16 mouse cellular contexts compared by ENCODE assay signal in the genomic region with DNA sequence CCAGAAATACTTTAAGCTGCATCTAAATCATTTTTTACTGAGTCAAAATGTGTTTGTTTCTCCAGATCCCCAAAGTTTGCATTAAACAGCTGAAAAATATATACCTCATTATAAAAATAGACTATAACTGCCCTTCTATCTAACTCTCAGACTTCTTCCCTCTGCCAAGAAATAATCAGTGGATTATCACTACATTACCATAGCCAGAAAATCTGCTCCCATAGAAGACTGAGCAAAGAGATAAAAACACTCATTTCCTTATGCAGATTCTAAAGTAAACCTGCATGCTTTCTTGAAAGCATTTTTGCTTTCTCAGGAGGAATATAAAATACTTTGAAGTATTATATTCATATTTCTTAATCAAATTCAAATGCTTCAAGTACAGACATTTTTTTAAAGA.
"Had no signal": no experiment of that assay in that cellular context is flagged by ENCODE, and none has a peak within 500 bp of the region (broad histone marks: within the 10 kb centered on the region; RNA-seq: fewer than 3 reads in every experiment).

No protein-coding gene starts in this region.

- H3K36me3 ChIP-seq: neural tube, embryonic 13.5 days; neural tube, embryonic 15.5 days; stomach, embryonic 15.5 days had no signal

- H3K27me3 ChIP-seq: neural tube, embryonic 13.5 days; neural tube, embryonic 15.5 days; stomach, embryonic 15.5 days had no signal

- H3K4me1 ChIP-seq: neural tube, embryonic 13.5 days; neural tube, embryonic 15.5 days; stomach, embryonic 15.5 days had no signal

- H3K9me3 ChIP-seq: neural tube, embryonic 13.5 days; neural tube, embryonic 15.5 days; stomach, embryonic 15.5 days had no signal

- H3K9ac ChIP-seq: neural tube, embryonic 13.5 days; neural tube, embryonic 15.5 days; stomach, embryonic 15.5 days had no signal

- DNase-seq: retina, postnatal 1 day; right cerebral cortex, adult 18-20 months; right cerebral cortex, postnatal 14 days; right cerebral cortex, postnatal 25 days; right cerebral cortex, postnatal 4 days; spleen, adult 18-20 months; thymus, adult 18-20 months; thymus, adult 2 months; thymus, postnatal 14 days; thymus, postnatal 25 days; thymus, postnatal 36 days; thymus, postnatal 4 days had no signal

- H3K4me3 ChIP-seq: neural tube, embryonic 13.5 days; neural tube, embryonic 15.5 days; stomach, embryonic 15.5 days had no signal

- H3K27ac ChIP-seq: neural tube, embryonic 13.5 days; neural tube, embryonic 15.5 days; stomach, embryonic 15.5 days; stomach, postnatal 0 days had no signal
